Mouse (Mus musculus) small intestine, adult 2 months (tissue): ENCODE measurements at regions not wholly inside any gene's neighbourhood (a gene's known extent, or its start where the extent isn't known, plus 50 kb on each side); places are given as distances from the start of the nearest gene placed in this dataset.

Experiments used
- CTCF ChIP-seq: fragments of 200-500 bp; IDR thresholded peaks from 2 replicates; pipeline ENCODE4 v1.5.1; 2012; ENCODE audit warnings: low read depth, mild to moderate bottlenecking, control low read depth, inconsistent platforms, low read length, moderate library complexity, mixed read lengths; ENCODE audit not compliant: insufficient replicate concordance, insufficient read length; ENCODE audit errors: extremely low read depth
- POLR2A ChIP-seq: fragments of 200-500 bp; IDR thresholded peaks from 2 replicates; pipeline ENCODE4 v1.6.1; 2012; ENCODE audit warnings: low read depth, mild to moderate bottlenecking, control low read depth, inconsistent platforms, low read length, moderate library complexity

DNA sequence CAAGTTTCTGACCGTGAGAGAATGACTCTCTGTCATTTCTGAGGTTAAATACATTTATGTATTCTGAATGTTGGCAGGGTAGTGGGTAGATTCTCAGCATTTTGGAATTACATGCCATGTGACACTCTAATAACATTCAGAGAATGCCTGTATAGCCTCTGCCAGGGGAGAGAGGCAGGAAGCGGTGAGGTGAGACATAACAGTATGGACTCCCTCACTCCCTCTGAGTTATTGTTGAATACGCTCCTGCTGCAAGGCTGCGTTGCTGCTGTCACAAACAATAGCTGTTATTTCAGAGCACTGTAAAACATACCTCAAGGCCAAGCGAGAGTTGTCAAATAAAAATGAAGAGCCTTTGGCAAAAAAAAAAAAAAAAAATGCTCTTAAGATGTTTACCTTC lies 477.9 kb downstream of the Klf12 start:
- TF ChIP-seq POLR2A (no peak), CTCF (no peak)
